In genomic region chr5:9345625-9346024, GRCm38 (mm10) we compare ENCODE assay signal across 23 mouse cellular contexts.
DNase-seq lines count a peak whose midpoint lies in the region; ATAC-seq lines count a peak whose summit lies in the region.
"Had no signal": no experiment of that assay in that cellular context is flagged by ENCODE, and none has a peak within 500 bp of the region (broad histone marks: within the 10 kb centered on the region; RNA-seq: fewer than 3 reads in every experiment).

No protein-coding gene starts in this region.

- no peaks in the 10 kb centered on the region for H3K4me1 ChIP-seq in hindbrain, embryonic 11.5 days (replicated peaks; ENCODE audit: control insufficient read depth, insufficient read depth, low read length)
- no peaks in the 10 kb centered on the region for H3K4me1 ChIP-seq in hindbrain, embryonic 10.5 days (replicated peaks)
- peaks cover 13% of the 10 kb centered on the region for H3K4me1 ChIP-seq in hindbrain, embryonic 12.5 days
- H3K4me1 ChIP-seq in neural tube, embryonic 15.5 days = peaks cover 19% of the 10 kb centered on the region
- H3K4me1 ChIP-seq: embryonic facial prominence, embryonic 13.5 days; kidney, embryonic 15.5 days; neural tube, embryonic 12.5 days had no signal

- H3K9me3 ChIP-seq in hindbrain, embryonic 11.5 days (ENCODE audit: control insufficient read depth, low read length) = no peaks in the 10 kb centered on the region
- H3K9me3 ChIP-seq in hindbrain, embryonic 10.5 days = no peaks in the 10 kb centered on the region
- H3K9me3 ChIP-seq in hindbrain, embryonic 12.5 days (replicated peaks) = no peaks in the 10 kb centered on the region
- H3K9me3 ChIP-seq in neural tube, embryonic 15.5 days (replicated peaks) = no peaks in the 10 kb centered on the region
- H3K9me3 ChIP-seq: embryonic facial prominence, embryonic 13.5 days; kidney, embryonic 15.5 days; neural tube, embryonic 12.5 days had no signal

- no peak for ATAC-seq in hindbrain, embryonic 11.5 days (ENCODE audit: low FRiP score)
- no peak for ATAC-seq in hindbrain, embryonic 12.5 days (ENCODE audit: low FRiP score)
- ATAC-seq in megakaryocyte, adult 5-6 weeks (ENCODE audit: poor library complexity, severe bottlenecking) = 0 out of 2 replicates have a peak, but pooled peaks have one; percentile 26
- no peak for ATAC-seq in neural tube, embryonic 15.5 days (ENCODE audit: low FRiP score)
- ATAC-seq: intestine, embryonic 16.5 days had no signal

- H3K36me3 ChIP-seq in hindbrain, embryonic 11.5 days (ENCODE audit: control insufficient read depth, insufficient read depth, low read length) = no peaks in the 10 kb centered on the region
- no peaks in the 10 kb centered on the region for H3K36me3 ChIP-seq in hindbrain, embryonic 10.5 days
- H3K36me3 ChIP-seq in hindbrain, embryonic 12.5 days = no peaks in the 10 kb centered on the region
- H3K36me3 ChIP-seq in neural tube, embryonic 15.5 days = no peaks in the 10 kb centered on the region
- H3K36me3 ChIP-seq: embryonic facial prominence, embryonic 13.5 days; kidney, embryonic 15.5 days; neural tube, embryonic 12.5 days had no signal

- H3K4me3 ChIP-seq in hindbrain, embryonic 11.5 days (ENCODE audit: low read depth, low read length) = no peak overlapping the region
- H3K4me3 ChIP-seq in hindbrain, embryonic 10.5 days = no peak overlapping the region
- H3K4me3 ChIP-seq in hindbrain, embryonic 12.5 days = no peak overlapping the region
- H3K4me3 ChIP-seq in neural tube, embryonic 15.5 days (replicated peaks) = no peak overlapping the region
- H3K4me3 ChIP-seq: embryonic facial prominence, embryonic 13.5 days; kidney, embryonic 15.5 days; neural tube, embryonic 12.5 days had no signal

- H3K27me3 ChIP-seq in hindbrain, embryonic 11.5 days (ENCODE audit: control insufficient read depth, insufficient read depth, low read length) = no peaks in the 10 kb centered on the region
- no peaks in the 10 kb centered on the region for H3K27me3 ChIP-seq in hindbrain, embryonic 10.5 days (ENCODE audit: insufficient read depth, poor library complexity, severe bottlenecking)
- H3K27me3 ChIP-seq in hindbrain, embryonic 12.5 days = no peaks in the 10 kb centered on the region
- H3K27me3 ChIP-seq in neural tube, embryonic 15.5 days (replicated peaks) = no peaks in the 10 kb centered on the region
- H3K27me3 ChIP-seq: embryonic facial prominence, embryonic 13.5 days; kidney, embryonic 15.5 days; neural tube, embryonic 12.5 days had no signal

- 93% methylated on average over 3 of the region's 3 CpGs for WGBS in hindbrain, embryonic 11.5 days
- WGBS in hindbrain, embryonic 10.5 days = 94% methylated on average over 3 of the region's 3 CpGs
- 93% methylated on average over 3 of the region's 3 CpGs for WGBS in hindbrain, embryonic 12.5 days
- WGBS in neural tube, embryonic 15.5 days = 70% methylated on average over 3 of the region's 3 CpGs

- no peak for DNase-seq in hindbrain, embryonic 11.5 days (ENCODE audit: low spot score)
- no peak for DNase-seq in hindbrain, embryonic 10.5 days (ENCODE audit: low spot score)
- DNase-seq in left cerebral cortex, postnatal 14 days (ENCODE audit: low spot score in 2 of 2) = no peak
- no peak for DNase-seq in cerebellum, postnatal 4 days (ENCODE audit: low spot score in 2 of 2)
- DNase-seq: adrenal gland, postnatal 36 days; B cell, adult 2 months; heart, adult 11 months; heart, postnatal 4 days; kidney, postnatal 4 days; layer of hippocampus, adult 9-11 months; lung, embryonic 14.5 days; lung, postnatal 36 days; right cerebral cortex, postnatal 14 days; spleen, adult 18-20 months; thymus, adult 18-20 months had no signal

- H3K9ac ChIP-seq in hindbrain, embryonic 11.5 days (ENCODE audit: low read depth, low read length) = no peak overlapping the region
- no peak overlapping the region for H3K9ac ChIP-seq in hindbrain, embryonic 12.5 days
- H3K9ac ChIP-seq in neural tube, embryonic 15.5 days (replicated peaks) = no peak overlapping the region
- H3K9ac ChIP-seq: embryonic facial prominence, embryonic 13.5 days; kidney, embryonic 15.5 days; lung, embryonic 14.5 days; neural tube, embryonic 12.5 days had no signal

- intact Hi-C loops in left cerebral cortex, postnatal 14 days (cut with DNase I) = no loop called here

- H3K27ac ChIP-seq in hindbrain, embryonic 11.5 days (ENCODE audit: low read depth, low read length) = peak overlapping the region; percentile 12; the same call in 1 of the 2 replicates
- no peak overlapping the region for H3K27ac ChIP-seq in hindbrain, embryonic 10.5 days
- H3K27ac ChIP-seq in hindbrain, embryonic 12.5 days = peak overlapping the region; percentile 71
- H3K27ac ChIP-seq in neural tube, embryonic 15.5 days (replicated peaks) = peak overlapping the region; percentile 74
- H3K27ac ChIP-seq: embryonic facial prominence, embryonic 13.5 days; kidney, embryonic 15.5 days had no signal

- no peak overlapping the region for H3K4me2 ChIP-seq in hindbrain, embryonic 11.5 days (replicated peaks; ENCODE audit: low read depth, low read length)
- no peak overlapping the region for H3K4me2 ChIP-seq in hindbrain, embryonic 12.5 days (replicated peaks)
- 0 out of 2 replicates have a peak overlapping the region, but pooled peaks have one; percentile 2 for H3K4me2 ChIP-seq in neural tube, embryonic 15.5 days
- H3K4me2 ChIP-seq: embryonic facial prominence, embryonic 13.5 days; kidney, embryonic 15.5 days; liver, embryonic 11.5 days; lung, embryonic 14.5 days; neural tube, embryonic 12.5 days had no signal
